Mouse (Mus musculus) testis, adult 2 months (tissue): ENCODE results near the gene Ccnd3. TPM values are rescaled to one million over a fixed set of nuclear protein-coding genes. Genes with fewer than 3 reads are reported as not detected.

Experiments used
- H3K27ac ChIP-seq: fragments of 200-500 bp; 2 replicates; pipeline ENCODE4 v1.5.1; 2012; ENCODE audit warnings: low read depth, low read length; ENCODE audit not compliant: control insufficient read depth, insufficient read depth
- H3K27me3 ChIP-seq: fragments of 200-500 bp; 2 replicates; pipeline ENCODE4 v1.6.1; 2012; ENCODE audit warnings: mild to moderate bottlenecking, low read length, moderate library complexity; ENCODE audit not compliant: control insufficient read depth, insufficient read depth
- H3K36me3 ChIP-seq: fragments of 200-500 bp; 2 replicates; pipeline ENCODE4 v1.6.1; 2012; ENCODE audit warnings: mild to moderate bottlenecking, low read length; ENCODE audit not compliant: control insufficient read depth, insufficient read depth
- H3K4me1 ChIP-seq: fragments of 200-500 bp; 2 replicates; pipeline ENCODE4 v1.6.1; 2012; ENCODE audit warnings: low read length; ENCODE audit not compliant: control insufficient read depth, insufficient read depth
- H3K4me3 ChIP-seq: fragments of 200-500 bp; 2 replicates; pipeline ENCODE4 v1.5.1; 2012; ENCODE audit warnings: low read depth, mild to moderate bottlenecking, low read length, moderate library complexity, mixed read lengths; ENCODE audit not compliant: control insufficient read depth
- CTCF ChIP-seq: fragments of 200-500 bp; IDR thresholded peaks from 2 replicates; pipeline ENCODE4 v1.5.1; 2012; ENCODE audit warnings: low read depth, mild to moderate bottlenecking, inconsistent platforms, low read length, moderate library complexity; ENCODE audit not compliant: control insufficient read depth, insufficient read depth, insufficient replicate concordance
- POLR2A ChIP-seq: fragments of 200-500 bp; IDR thresholded peaks from 2 replicates; pipeline ENCODE4 v1.6.1; 2012; ENCODE audit warnings: low read depth, mild to moderate bottlenecking, inconsistent platforms, low read length, moderate library complexity; ENCODE audit not compliant: control insufficient read depth
- polyA plus RNA-seq: library from polyadenylated mRNA; depleted of rRNA; stranded (reverse); fragments of >200 nt; gene quantifications from 2 replicates; pipeline ENCODE4 v1.2.3, GENCODE M21; 2012; rRNA removed

The Ccnd3 gene
- polyA plus RNA-seq, 1 experiment: 253 TPM

DNA sequence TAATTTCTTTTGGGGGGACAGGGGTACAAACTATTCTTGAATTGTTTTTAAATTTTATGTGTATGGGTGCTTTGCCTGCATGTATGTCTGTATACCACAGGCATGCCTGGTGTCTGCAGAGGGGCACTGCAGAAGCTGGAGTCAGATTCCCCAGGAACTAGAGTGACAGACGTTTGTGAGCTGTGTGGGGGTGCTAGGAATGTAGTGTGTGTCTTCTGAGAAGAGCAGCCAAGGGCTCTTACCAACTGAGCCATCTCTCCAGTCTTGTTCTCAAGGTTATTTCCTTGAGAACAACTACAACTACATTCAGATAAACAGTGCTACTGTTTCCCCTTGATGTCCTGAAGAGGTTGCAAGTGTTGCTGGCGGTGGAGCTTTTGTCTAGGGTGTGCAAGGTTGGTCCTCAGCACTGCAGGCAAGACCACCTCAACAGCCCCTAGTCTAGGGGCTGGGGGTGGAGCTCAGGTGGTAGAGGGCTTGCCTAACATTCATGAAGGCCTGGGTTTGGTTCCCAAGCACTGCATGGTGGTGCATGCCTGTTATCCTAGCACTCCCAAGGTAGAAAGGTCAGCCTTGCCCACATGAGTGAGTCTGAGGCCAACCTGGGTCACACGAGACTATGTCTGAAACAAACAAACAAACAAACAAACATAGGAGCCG is 127.5 kb downstream of the Ccnd3 start:
- H3K27me3 ChIP-seq: no peaks in the 10 kb centered on the region

DNA sequence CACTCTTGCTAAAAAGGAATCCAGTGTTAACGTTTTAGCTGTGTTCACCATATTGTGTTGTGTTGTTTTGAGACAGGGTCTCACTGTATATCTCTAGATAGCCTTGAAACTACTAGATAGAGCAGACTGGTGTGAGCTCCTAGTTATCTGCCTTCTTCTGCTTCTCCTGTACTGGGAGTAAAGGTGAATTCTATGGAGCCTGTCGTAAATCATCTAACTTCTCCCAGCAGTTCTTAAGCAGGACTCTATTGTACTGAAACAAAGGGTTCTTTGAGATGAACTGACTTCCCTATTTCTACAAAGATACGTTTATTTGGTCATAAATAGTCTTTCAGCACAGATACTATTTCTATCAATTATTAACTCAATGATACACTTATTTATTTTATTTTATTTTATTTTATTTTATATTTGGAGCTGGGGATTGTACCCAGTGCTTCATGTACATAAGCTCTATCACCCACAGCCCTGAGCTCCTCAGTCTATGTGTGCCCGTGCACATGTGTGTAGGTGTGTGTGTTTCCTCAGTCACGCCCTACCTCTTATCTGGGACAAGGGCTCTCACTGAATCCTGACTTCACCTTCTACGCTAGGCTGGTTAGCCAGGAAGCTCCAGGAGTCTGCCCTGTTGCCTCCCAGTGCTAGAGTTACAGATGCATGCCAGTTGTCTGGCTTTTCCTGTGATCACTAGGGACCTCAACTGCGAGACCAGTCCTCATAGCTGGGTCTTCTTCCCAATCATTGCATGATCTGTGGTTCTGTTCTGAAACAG is 129.3 kb downstream of the Ccnd3 start:
- Histone ChIP-seq H3K27ac (no peak overlapping the region), H3K4me3 (no peak overlapping the region), H3K4me1 (peaks cover 8% of the 10 kb centered on the region)

More for the DNA sequence above, 127.5 kb downstream of the Ccnd3 start:
- TF ChIP-seq CTCF: no peak
- TF ChIP-seq POLR2A: no peak
- H3K27ac ChIP-seq: no peak overlapping the region
- H3K36me3 ChIP-seq: no peaks in the 10 kb centered on the region; the same call in 1 of the 2 replicates
- no peak overlapping the region for H3K4me3 ChIP-seq
- H3K4me1 ChIP-seq: peaks cover 8% of the 10 kb centered on the region

DNA sequence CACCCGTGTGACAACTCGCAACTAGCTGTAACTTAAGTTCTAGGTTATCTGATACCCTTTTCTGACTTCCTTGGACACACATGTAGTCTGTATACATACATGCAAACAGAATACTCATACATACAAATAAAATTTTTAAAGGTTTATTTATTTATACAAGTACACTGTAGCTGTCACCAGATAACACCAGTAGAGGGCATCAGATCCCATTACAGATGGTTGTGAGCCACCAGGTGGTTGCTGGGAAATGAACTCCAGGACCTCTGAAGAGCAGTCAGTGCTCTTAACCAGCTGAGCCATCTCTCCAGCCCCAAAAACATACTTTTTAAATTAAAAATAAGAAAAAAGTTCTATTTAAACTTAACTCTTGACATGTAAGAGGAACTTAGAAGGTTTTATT is 138.1 kb downstream of the Ccnd3 start:
- Histone ChIP-seq H3K4me3 (no peak overlapping the region), H3K36me3 (no peaks in the 10 kb centered on the region), H3K27ac (no peak overlapping the region), H3K4me1 (no peaks in the 10 kb centered on the region), H3K27me3 (no peaks in the 10 kb centered on the region)
- no peak for TF ChIP-seq CTCF
- no peak for TF ChIP-seq POLR2A

More for the DNA sequence above, 129.3 kb downstream of the Ccnd3 start:
- TF ChIP-seq POLR2A (no peak), CTCF (no peak)
- no peaks in the 10 kb centered on the region; the same call in 1 of the 2 replicates for H3K36me3 ChIP-seq
- no peaks in the 10 kb centered on the region for H3K27me3 ChIP-seq

- Histone ChIP-seq H3K27me3 (no peaks in the 10 kb centered on the region), H3K4me3 (no peak overlapping the region), H3K4me1 (no peaks in the 10 kb centered on the region), H3K27ac (no peak overlapping the region), H3K36me3 (no peaks in the 10 kb centered on the region)
- peak; percentile 8; the same call in 1 of the 2 replicates for TF ChIP-seq CTCF
- TF ChIP-seq POLR2A: no peak
Observed at GRCm38 (mm10) chr17:47646683-47647082, 141.8 kb downstream of the Ccnd3 start.

DNA sequence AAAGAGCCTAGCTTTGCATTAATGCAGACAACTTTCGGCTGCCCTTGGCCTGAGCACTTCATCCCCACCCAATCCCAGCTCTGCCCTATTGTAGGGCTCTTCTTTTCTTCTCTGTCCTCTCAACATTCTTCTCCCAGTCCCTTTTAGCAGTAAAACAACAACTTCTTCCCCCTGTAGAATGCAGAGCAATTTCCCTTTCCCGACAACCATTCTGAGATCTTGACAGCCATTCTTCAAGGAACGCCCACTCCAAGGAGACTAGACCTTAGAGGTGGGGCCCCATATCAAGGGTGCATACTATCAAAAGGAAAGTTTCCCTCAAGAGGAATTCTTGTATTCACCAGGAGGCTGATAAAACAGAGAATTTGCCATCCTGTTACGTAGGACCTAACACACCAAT is 144.1 kb downstream of the Ccnd3 start:
- H3K4me1 ChIP-seq: no peaks in the 10 kb centered on the region
- H3K36me3 ChIP-seq: no peaks in the 10 kb centered on the region
- H3K27ac ChIP-seq: no peak overlapping the region
- H3K4me3 ChIP-seq: no peak overlapping the region
- no peaks in the 10 kb centered on the region for H3K27me3 ChIP-seq
- TF ChIP-seq CTCF: no peak
- no peak for TF ChIP-seq POLR2A

Other genes starting within 250 kb of the Ccnd3 start
- 20.5 and 21.3 TPM in 2 replicates for gene Mrps10, start 136.2 kb upstream of the Ccnd3 start, polyA plus RNA-seq
- 0.26 and 0.36 TPM in 2 replicates for gene Guca1b, start 119.7 kb upstream of the Ccnd3 start, polyA plus RNA-seq
- 10.1 and 15.0 TPM in 2 replicates for gene Guca1a, start 104.5 kb upstream of the Ccnd3 start, polyA plus RNA-seq
- gene AI661453, start 68.4 kb upstream of the Ccnd3 start, polyA plus RNA-seq: 0.53 and 0.81 TPM in 2 replicates
- gene 1700001C19Rik, start 67.7 kb upstream of the Ccnd3 start, polyA plus RNA-seq: 545 and 576 TPM in 2 replicates
- 15.3 and 17.3 TPM in 2 replicates for gene Taf8, start 2.8 kb upstream of the Ccnd3 start, polyA plus RNA-seq
- 16.3 and 17.6 TPM in 2 replicates for gene Bysl, start 106.4 kb downstream of the Ccnd3 start, polyA plus RNA-seq
- 13.4 and 17.0 TPM in 2 replicates for gene Med20, start 106.5 kb downstream of the Ccnd3 start, polyA plus RNA-seq
- 20.6 and 25.0 TPM in 2 replicates for gene Gm20517, start 106.5 kb downstream of the Ccnd3 start, polyA plus RNA-seq
- 67.0 and 80.5 TPM in 2 replicates for gene Usp49, start 125.6 kb downstream of the Ccnd3 start, polyA plus RNA-seq
- 93.7 and 96.8 TPM in 2 replicates for gene Tomm6, start 183.3 kb downstream of the Ccnd3 start, polyA plus RNA-seq
- 31.4 and 34.1 TPM in 2 replicates for gene Frs3, start 184.0 kb downstream of the Ccnd3 start, polyA plus RNA-seq
- gene Gm21981, start 189.4 kb downstream of the Ccnd3 start, polyA plus RNA-seq: 0.95 and 0.96 TPM in 2 replicates
- gene Prickle4, start 189.7 kb downstream of the Ccnd3 start, polyA plus RNA-seq: 2.7 and 3.4 TPM in 2 replicates
- 0.32 and 0.57 TPM in 2 replicates for gene Pgc, start 221.8 kb downstream of the Ccnd3 start, polyA plus RNA-seq
- 4.4 and 5.2 TPM in 2 replicates for gene Tfeb, start 232.0 kb downstream of the Ccnd3 start, polyA plus RNA-seq